Mouse (Mus musculus): ENCODE measurements at regions not wholly inside any gene's neighbourhood (a gene's known extent, or its start where the extent isn't known, plus 50 kb on each side); places are given as distances from the start of the nearest gene placed in this dataset.
A peak's percentile ranks its signal among the peaks of the same experiment; 100 is the strongest.

GRCm38 (mm10) chr7:95688151-95689146, 482.6 kb upstream of the Tenm4 start:
- DNase-seq (ENCODE audit: low spot score in 2 of 2) = no peak

GRCm38 (mm10) chr7:95689161-95689833, 481.7 kb upstream of the Tenm4 start:
- no peak for DNase-seq (ENCODE audit: low spot score in 2 of 2)

GRCm38 (mm10) chr7:95699506-95699905, 471.5 kb upstream of the Tenm4 start:
- no peak for DNase-seq (ENCODE audit: low spot score in 2 of 2)

DNA sequence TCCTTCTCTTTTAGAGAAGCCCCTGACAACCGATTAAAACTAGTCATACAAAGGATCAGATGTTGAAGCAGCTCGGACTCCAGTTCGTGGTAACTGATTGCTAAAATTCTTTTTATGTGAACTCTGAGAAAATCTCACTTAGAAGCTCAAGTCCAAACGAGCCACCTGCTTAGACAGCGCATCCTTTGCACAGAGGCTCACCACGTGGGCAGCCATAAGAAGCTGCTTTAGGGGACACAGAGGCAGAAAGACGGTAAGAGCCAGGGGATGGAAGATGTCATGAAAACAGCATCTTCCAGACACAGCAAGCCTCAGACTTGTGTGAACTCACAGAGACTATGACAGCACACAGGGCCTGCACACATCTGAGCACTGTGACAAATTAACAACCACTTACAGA, 461.0 kb upstream of the Tenm4 start:
- DNase-seq (ENCODE audit: low spot score in 2 of 2) = no peak

DNA sequence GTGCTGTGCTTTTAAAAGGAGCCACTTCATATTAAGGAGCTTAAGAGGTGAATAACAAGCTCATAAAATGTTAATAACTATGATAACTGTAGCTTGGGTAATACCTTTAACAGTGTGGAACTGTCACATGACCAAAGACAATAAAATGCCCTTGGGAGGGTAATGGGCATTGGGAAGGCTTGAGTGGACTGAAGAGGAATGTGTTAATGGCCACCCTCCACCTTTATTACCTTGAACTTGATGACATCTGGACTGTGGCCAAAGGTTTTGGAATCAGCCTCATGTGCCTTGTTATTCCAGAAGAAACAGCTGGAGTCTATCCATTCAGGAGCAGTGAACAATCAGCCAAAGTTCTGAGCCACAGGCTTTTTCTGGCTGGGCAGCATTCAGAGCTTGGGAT, 451.0 kb upstream of the Tenm4 start:
- no peak for DNase-seq (ENCODE audit: low spot score in 2 of 2)

GRCm38 (mm10) chr7:95725716-95726487, 445.1 kb upstream of the Tenm4 start:
- peak in 1 of 2 experiments; percentile 11 for DNase-seq (ENCODE audit: low spot score in 2 of 2)

- no peak for DNase-seq (ENCODE audit: low spot score in 2 of 2)
Observed at GRCm38 (mm10) chr7:95733807-95734206, 437.2 kb upstream of the Tenm4 start.

- no peak for DNase-seq (ENCODE audit: low spot score in 2 of 2)
Observed at GRCm38 (mm10) chr7:95734587-95734986, 436.5 kb upstream of the Tenm4 start.

GRCm38 (mm10) chr7:95736716-95737115, 434.3 kb upstream of the Tenm4 start:
- peak in 1 of 2 experiments; percentile 24 for DNase-seq (ENCODE audit: low spot score in 2 of 2)

- DNase-seq (ENCODE audit: low spot score in 2 of 2) = no peak
Observed at GRCm38 (mm10) chr7:95738725-95739245, 432.3 kb upstream of the Tenm4 start.

DNA sequence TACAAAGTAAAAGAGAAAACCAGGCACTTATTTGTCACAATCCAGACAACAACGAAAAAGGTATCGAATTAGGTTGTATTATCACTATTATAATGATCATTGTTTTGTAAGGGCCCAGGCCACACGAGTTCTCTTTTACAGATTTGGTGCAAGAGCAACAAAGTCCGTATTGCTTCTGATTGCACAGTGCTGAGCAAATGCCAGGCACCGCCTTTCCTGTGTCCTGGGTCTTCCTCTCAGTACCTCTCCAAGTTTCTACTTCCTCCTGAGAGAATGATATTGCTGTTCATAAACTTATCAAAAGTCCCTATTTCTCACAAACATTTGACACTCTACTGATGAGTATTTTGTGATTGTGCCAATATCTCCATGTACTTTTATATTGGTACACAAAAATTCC, 431.3 kb upstream of the Tenm4 start:
- DNase-seq (ENCODE audit: low spot score in 2 of 2) = no peak

DNA sequence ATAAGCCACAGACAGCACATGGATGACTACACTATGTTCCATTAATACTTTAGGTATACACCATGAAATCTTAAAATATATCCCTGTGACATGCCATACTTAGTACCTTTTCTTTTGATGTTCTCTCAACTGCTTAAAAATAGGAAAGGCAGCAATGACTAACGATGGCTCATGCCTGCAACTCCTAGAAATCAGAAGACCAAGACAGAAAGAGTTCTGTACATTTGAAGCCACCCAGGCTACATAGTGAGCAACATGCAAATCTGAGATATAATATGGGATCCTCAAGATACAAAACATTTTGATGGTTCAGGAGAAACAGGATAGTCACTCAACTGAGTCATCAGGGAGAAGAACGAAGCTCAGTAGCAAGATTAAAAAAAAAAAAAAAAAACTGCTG, 412.7 kb upstream of the Tenm4 start:
- DNase-seq (ENCODE audit: low spot score in 2 of 2) = no peak

GRCm38 (mm10) chr7:95760945-95761661, 409.9 kb upstream of the Tenm4 start:
- DNase-seq (ENCODE audit: low spot score in 2 of 2) = peak; percentile 3 to 66

DNA sequence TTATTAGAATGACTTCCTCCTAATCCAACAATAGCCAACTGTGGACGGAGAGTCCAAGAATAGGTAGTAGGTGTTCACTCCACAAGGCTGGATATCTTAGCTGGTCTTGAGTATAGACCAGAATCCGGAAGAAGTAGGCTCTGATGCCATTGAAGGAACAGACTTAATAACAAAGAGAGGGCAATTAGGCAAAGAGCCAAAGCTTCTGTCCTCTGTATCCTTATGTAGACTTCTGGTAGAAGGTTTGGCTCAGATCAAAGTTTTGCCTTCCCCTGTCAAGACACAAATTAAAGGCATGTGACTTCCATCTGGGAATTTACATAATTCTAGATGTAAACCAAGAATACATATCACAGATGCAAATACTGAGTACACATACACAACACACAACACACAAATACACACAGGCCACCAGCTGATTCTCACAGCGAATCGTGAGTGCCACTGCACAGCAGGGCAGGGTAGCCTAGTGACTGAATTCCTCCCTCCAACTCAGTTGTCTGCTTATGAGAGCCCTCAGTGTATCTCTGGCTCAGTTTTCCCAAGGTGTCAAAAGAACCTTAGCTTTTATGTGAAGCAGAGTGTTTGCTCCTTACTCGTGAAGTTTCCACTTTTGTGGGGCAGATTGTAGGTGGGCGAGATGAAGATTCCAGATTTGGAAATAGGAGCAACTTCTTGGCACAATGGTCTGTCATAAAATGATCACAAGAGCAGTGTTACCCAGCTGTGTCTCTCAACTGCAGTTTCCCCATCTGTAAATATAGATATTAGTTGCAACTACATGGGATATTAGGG, 404.5 kb upstream of the Tenm4 start:
- DNase-seq (ENCODE audit: low spot score in 2 of 2) = peak; percentile 17 to 82

DNA sequence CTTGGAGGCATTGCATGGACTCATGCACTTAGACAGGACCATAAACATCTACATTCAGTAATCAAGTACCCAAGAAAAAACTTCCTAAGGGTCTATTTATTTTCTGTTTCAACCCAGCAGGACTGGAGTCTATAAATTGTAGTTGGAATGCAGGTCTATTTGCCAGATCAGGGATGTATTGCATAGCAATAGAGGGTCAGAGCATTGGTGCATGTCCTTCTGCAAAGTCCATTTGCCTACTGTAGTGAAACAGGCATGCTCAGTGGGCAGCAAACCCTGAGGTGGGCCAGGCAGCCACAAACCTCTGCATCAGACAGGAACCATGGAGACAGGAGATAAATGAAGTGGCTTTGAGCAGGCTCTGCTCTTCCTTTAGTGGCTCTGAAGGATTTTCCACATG, 386.5 kb upstream of the Tenm4 start:
- DNase-seq (ENCODE audit: low spot score in 2 of 2) = no peak

DNA sequence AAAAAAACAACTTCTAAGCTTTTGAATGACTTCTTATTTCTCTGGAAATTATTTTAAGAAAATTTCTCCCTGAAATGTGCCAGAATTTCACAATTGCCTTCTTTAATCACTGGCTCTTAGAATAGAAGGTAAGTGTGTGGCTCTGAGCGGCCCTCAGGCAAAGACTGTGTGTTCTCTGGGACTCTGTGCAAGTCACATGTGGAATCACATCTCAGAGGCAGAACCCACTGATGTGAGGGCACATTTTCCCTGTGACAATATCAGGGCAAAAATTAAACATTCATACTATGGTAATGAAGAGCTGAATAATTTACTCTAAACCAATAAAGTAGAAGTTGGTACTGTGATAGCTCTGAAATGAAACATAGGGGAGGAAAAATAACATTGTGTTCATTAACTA, 383.5 kb upstream of the Tenm4 start:
- DNase-seq (ENCODE audit: low spot score in 2 of 2) = no peak

- no peak for DNase-seq (ENCODE audit: low spot score in 2 of 2)
Observed at GRCm38 (mm10) chr7:95787951-95788350, 383.1 kb upstream of the Tenm4 start.

DNA sequence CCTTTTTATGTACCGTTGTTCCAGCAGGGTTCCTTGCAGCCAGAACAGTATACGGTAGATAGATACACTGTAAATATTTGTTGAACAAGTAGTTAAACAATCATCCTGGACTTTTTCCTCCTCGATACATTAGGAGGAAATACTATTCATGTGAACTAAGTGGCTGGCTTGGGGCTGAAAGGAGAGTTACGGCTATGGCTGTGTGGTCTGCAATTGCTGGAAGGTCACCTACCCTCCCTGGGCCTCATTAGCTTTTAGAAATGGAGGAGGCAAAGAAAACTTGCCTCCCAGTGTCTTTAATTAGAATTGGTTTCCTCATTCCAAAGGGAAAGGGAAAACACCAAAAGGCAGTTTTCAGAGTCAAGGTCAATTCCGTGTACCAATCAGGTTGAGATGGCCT, 381.6 kb upstream of the Tenm4 start:
- DNase-seq (ENCODE audit: low spot score in 2 of 2) = no peak

DNA sequence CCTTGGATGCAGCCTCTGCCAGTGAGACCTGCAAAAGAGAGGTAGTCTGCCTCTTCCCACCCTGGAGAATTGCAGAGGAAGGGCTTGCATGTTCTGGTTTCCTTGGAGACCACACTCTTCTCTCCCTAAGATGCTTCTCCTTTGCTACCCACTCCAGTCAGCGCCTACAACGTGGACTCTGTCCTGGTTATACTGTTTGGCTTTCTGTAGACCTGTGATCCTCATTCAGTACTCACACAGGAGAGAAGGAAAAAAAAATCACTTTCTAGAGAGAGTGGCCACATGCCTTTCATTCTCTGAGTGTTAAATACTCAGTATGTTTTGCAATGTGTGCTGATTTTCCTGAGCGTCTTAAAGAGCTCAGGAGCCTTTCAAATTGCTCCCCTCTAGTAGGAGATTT, 372.0 kb upstream of the Tenm4 start:
- DNase-seq (ENCODE audit: low spot score in 2 of 2) = no peak

GRCm38 (mm10) chr7:95809626-95810025, 361.4 kb upstream of the Tenm4 start:
- no peak for DNase-seq (ENCODE audit: low spot score in 2 of 2)
